Mouse (Mus musculus) lung, embryonic 15.5 days (tissue): Measurements from ENCODE around the gene Wdtc1. TPM values are rescaled to one million over a fixed set of nuclear protein-coding genes. Genes with fewer than 3 reads are reported as not detected.

Source experiments
- ATAC-seq: fragments of 200-750 bp; cut with Nextera tagmentation; 2 replicates; pipeline ENCODE4 v1.8.0; 2017; ENCODE audit warnings: moderate number of reproducible peaks, borderline replicate concordance; ENCODE audit not compliant: low FRiP score, low TSS enrichment; ENCODE audit errors: extremely low read depth
- H3K27ac ChIP-seq: fragments of 300-500 bp; sonication (generic); 2 replicates; pipeline ENCODE4 v1.5.1; 2015; ENCODE audit warnings: moderate library complexity, mild to moderate bottlenecking, inconsistent platforms
- H3K27me3 ChIP-seq: fragments of 300-500 bp; sonication (generic); 2 replicates; pipeline ENCODE4 v1.6.1; 2015; ENCODE audit warnings: inconsistent platforms
- H3K36me3 ChIP-seq: fragments of 300-500 bp; sonication (generic); 2 replicates; pipeline ENCODE4 v1.6.1; 2015; ENCODE audit warnings: inconsistent platforms
- H3K4me1 ChIP-seq: fragments of 300-500 bp; sonication (generic); 2 replicates; pipeline ENCODE4 v1.6.1; 2015; ENCODE audit warnings: inconsistent platforms
- H3K4me2 ChIP-seq: fragments of 300-500 bp; sonication (generic); 2 replicates; pipeline ENCODE4 v1.6.1; 2015; ENCODE audit warnings: inconsistent platforms, mild to moderate bottlenecking, moderate library complexity
- H3K4me3 ChIP-seq: fragments of 300-500 bp; sonication (generic); 2 replicates; pipeline ENCODE4 v1.5.1; 2015; ENCODE audit warnings: mild to moderate bottlenecking, inconsistent platforms
- H3K9ac ChIP-seq: fragments of 300-500 bp; sonication (generic); 2 replicates; pipeline ENCODE4 v1.6.1; 2015; ENCODE audit warnings: inconsistent platforms
- H3K9me3 ChIP-seq: fragments of 300-500 bp; sonication (generic); 2 replicates; pipeline ENCODE4 v1.6.1; 2016; ENCODE audit warnings: inconsistent platforms
- WGBS: fragments of 180-500 bp; shearing (Covaris S2); methylation state at CpG from one replicate; pipeline ENCODE4 v1.1.7; 2015; 5-methylcytosine and 5-hydroxymethylcytosine counted together
- polyA plus RNA-seq: library from polyadenylated mRNA; unstranded; fragments of >200 nt; fragmentation: Nextera tagmentation; extraction: Ambion mirVana; gene quantifications from 2 replicates; pipeline ENCODE4 v1.2.1, GENCODE M21; 2015

Wdtc1 gene
- polyA plus RNA-seq, 1 experiment from 2014 or later = 11.2 TPM

- ATAC-seq = peak; percentile 48; the same call in 1 of the 2 replicates
- WGBS = 66% methylated on average over 2 of the region's 2 CpGs
- Histone ChIP-seq H3K27ac (peak overlapping the region; percentile 80; the same call in 1 of the 2 replicates), H3K27me3 (no peaks in the 10 kb centered on the region), H3K9ac (no peak overlapping the region), H3K9me3 (no peaks in the 10 kb centered on the region), H3K4me3 (no peak overlapping the region), H3K36me3 (0 out of 2 replicates have a peak, but pooled peaks cover 2% of the 10 kb centered on the region), H3K4me1 (peaks cover 49% of the 10 kb centered on the region), H3K4me2 (no peak overlapping the region)
Measured at GRCm38 (mm10) chr4:133390042-133390441, 36.8 kb upstream of the Wdtc1 start.

DNA sequence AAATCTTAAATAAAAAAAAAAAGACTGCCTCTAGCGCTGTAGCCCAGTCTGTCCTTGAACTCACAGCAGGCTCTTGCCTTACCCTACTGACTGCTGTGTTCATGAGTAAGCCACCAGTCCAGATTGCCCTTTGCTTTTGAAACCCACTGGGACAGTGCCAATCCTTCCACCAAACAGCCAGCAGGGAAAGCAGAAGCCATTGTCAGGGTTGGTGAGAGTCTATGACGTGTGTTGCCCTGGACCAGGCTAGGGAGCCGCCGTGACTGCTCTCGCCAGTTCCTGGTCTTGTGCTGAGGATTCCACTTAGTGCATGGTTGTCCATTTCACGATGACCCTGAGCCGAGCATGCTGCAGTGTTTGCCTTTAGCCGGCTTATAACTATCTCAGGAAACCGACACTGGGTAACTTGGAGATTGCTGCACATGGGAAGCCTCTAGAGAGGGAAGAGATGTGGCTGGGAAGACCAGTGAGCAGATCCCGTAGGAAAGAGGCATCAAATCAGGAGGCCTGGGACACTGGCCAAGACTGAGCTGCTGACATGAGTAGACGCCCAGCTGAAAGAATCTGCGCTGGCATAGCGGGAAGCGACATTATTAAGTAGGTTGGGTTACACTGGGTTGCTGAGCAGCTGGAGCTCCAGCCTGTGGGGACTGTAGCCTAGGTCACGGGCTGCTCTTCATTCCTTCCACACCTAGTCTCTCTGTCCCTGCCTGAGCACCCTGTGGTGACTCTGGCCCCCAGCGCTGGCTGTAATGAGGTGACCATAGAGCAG, 35.7 kb upstream of the Wdtc1 start:
- H3K27ac ChIP-seq = peak overlapping the region; percentile 80
- H3K36me3 ChIP-seq = 0 out of 2 replicates have a peak, but pooled peaks cover 6% of the 10 kb centered on the region
- H3K9ac ChIP-seq = no peak overlapping the region
- no peaks in the 10 kb centered on the region for H3K27me3 ChIP-seq
- 65% methylated on average over 16 of the region's 16 CpGs for WGBS
- no peak overlapping the region for H3K4me3 ChIP-seq
- no peaks in the 10 kb centered on the region for H3K9me3 ChIP-seq
- H3K4me2 ChIP-seq = no peak overlapping the region
- peak; percentile 28; the same call in 1 of the 2 replicates for ATAC-seq
- peaks cover 39% of the 10 kb centered on the region for H3K4me1 ChIP-seq

GRCm38 (mm10) chr4:133387053-133387452, 33.8 kb upstream of the Wdtc1 start:
- Histone ChIP-seq H3K9me3 (no peaks in the 10 kb centered on the region), H3K27me3 (no peaks in the 10 kb centered on the region), H3K4me3 (no peak overlapping the region), H3K9ac (no peak overlapping the region), H3K36me3 (0 out of 2 replicates have a peak, but pooled peaks cover 6% of the 10 kb centered on the region), H3K4me1 (peaks cover 34% of the 10 kb centered on the region), H3K27ac (no peak overlapping the region), H3K4me2 (no peak overlapping the region)
- no peak for ATAC-seq

GRCm38 (mm10) chr4:133386061-133386797, 32.9 kb upstream of the Wdtc1 start:
- Histone ChIP-seq H3K4me2 (no peak overlapping the region), H3K27ac (no peak overlapping the region), H3K4me1 (peaks cover 28% of the 10 kb centered on the region), H3K9ac (no peak overlapping the region), H3K9me3 (no peaks in the 10 kb centered on the region), H3K36me3 (0 out of 2 replicates have a peak, but pooled peaks cover 6% of the 10 kb centered on the region), H3K27me3 (no peaks in the 10 kb centered on the region), H3K4me3 (no peak overlapping the region)
- 74% methylated on average over 7 of the region's 7 CpGs for WGBS
- no peak for ATAC-seq

DNA sequence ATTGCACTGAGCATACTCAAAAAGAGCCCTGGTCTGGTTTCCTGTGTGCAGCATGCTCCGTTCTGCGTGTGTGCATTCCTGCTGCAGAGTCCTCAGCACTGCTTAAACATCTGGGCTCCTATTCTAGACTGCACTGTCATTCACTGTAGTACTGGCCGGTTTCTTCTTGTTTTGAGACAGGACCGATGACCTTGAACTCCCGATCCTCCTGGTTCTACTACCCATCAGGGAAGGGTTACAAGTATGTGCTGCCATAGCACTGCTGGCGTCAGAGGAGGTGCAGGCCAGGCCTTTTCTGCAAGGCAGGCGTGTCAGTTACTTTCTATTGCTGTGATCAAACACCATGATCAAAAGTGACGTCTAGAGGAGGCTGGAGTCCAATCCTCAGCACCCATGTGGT, 27.9 kb upstream of the Wdtc1 start:
- Histone ChIP-seq H3K36me3 (0 out of 2 replicates have a peak, but pooled peaks cover 6% of the 10 kb centered on the region), H3K27ac (no peak overlapping the region), H3K9ac (no peak overlapping the region), H3K4me1 (peaks cover 43% of the 10 kb centered on the region), H3K4me3 (no peak overlapping the region), H3K27me3 (no peaks in the 10 kb centered on the region), H3K9me3 (no peaks in the 10 kb centered on the region), H3K4me2 (no peak overlapping the region)
- WGBS = 67% methylated on average over 8 of the region's 8 CpGs
- no peak for ATAC-seq

- 71% methylated on average over 6 of the region's 6 CpGs for WGBS
Measured at GRCm38 (mm10) chr4:133380532-133380931, 27.3 kb upstream of the Wdtc1 start.

DNA sequence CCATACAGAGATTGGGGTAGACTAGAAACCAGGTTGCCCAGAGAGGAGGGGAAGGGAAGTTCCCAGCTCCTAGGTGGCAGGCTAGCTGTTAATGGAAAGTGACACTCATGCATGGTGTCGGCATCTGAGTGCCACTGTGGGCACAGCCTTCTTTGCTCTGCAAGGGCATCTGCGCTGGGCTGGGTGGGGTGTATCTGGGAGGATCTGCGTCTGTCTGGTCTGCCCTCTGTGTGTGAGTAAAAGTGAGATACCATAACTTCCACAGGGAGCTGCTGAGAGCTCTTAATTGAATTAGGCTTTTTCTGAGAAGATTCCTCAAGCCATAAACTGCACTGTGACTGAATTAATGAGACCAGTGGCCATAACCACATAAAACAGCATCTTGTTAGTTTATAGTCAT, 26.6 kb upstream of the Wdtc1 start:
- peaks cover 49% of the 10 kb centered on the region for H3K4me1 ChIP-seq
- no peaks in the 10 kb centered on the region for H3K9me3 ChIP-seq
- H3K27me3 ChIP-seq = no peaks in the 10 kb centered on the region
- no peak overlapping the region for H3K4me2 ChIP-seq
- no peak for ATAC-seq
- H3K9ac ChIP-seq = no peak overlapping the region
- H3K36me3 ChIP-seq = 0 out of 2 replicates have a peak, but pooled peaks cover 2% of the 10 kb centered on the region
- no peak overlapping the region for H3K4me3 ChIP-seq
- peak overlapping the region; percentile 53 for H3K27ac ChIP-seq
- WGBS = 45% methylated on average over 3 of the region's 3 CpGs

More at GRCm38 (mm10) chr4:133380532-133380931, 27.3 kb upstream of the Wdtc1 start:
- no peak overlapping the region for H3K4me3 ChIP-seq
- H3K9me3 ChIP-seq = no peaks in the 10 kb centered on the region
- ATAC-seq = no peak
- H3K4me1 ChIP-seq = peaks cover 48% of the 10 kb centered on the region
- peak overlapping the region; percentile 53; the same call in 1 of the 2 replicates for H3K27ac ChIP-seq
- H3K9ac ChIP-seq = no peak overlapping the region
- H3K4me2 ChIP-seq = no peak overlapping the region
- H3K36me3 ChIP-seq = 0 out of 2 replicates have a peak, but pooled peaks cover 6% of the 10 kb centered on the region
- H3K27me3 ChIP-seq = no peaks in the 10 kb centered on the region

GRCm38 (mm10) chr4:133379046-133379347, 25.7 kb upstream of the Wdtc1 start:
- H3K4me1 ChIP-seq = peaks cover 49% of the 10 kb centered on the region
- peak overlapping the region; percentile 38 for H3K27ac ChIP-seq
- H3K27me3 ChIP-seq = no peaks in the 10 kb centered on the region
- H3K9me3 ChIP-seq = no peaks in the 10 kb centered on the region
- H3K4me3 ChIP-seq = no peak overlapping the region
- H3K36me3 ChIP-seq = no peaks in the 10 kb centered on the region
- H3K4me2 ChIP-seq = no peak overlapping the region
- no peak overlapping the region for H3K9ac ChIP-seq
- peak; percentile 29; the same call in 1 of the 2 replicates for ATAC-seq
- 34% methylated on average over 5 of the region's 5 CpGs for WGBS

DNA sequence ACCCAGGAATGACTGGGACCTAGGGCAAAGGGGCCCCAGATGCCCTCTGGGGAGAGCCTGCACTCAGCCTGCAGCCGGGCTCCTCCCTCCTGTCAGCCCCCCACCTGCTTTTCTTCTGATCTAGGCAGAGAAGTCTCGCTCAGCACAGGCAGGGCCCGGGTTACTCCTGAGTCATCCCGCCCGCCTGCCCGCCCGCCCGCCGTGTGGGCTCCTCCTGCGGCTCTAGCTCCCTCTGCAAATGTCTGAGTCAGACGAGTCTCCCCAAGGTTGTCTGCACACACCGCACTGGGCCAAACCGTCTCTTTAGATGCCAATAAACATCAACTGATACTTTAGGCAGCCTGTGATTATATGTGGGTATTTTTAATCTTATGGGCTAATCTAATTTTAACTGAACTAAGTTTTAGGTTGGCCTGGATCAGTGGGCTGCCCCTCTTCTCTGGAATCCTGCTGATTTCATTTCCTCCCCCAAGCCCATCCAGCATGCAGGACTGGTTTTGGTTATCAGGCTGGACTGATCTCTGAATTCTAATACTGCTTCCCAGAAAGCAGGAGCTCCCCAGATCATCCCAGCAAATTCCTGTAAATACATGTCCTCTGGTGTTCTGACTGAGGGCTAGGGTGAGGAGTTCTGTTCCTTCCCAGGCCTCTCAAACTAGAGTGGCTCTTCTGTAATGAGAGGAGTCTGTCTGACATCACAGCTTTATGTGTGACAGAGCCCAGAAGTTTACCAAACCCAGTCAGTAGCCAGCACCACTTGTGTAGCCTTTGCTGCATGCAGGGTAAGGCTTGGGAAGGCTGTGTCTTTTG, 25.2 kb upstream of the Wdtc1 start:
- Histone ChIP-seq H3K4me2 (no peak overlapping the region), H3K36me3 (no peaks in the 10 kb centered on the region), H3K4me1 (peaks cover 53% of the 10 kb centered on the region), H3K9ac (no peak overlapping the region), H3K4me3 (no peak overlapping the region), H3K27me3 (no peaks in the 10 kb centered on the region), H3K27ac (peak overlapping the region; percentile 38), H3K9me3 (no peaks in the 10 kb centered on the region)
- ATAC-seq = peak; percentile 63
- 20% methylated on average over 13 of the region's 13 CpGs for WGBS

- Histone ChIP-seq H3K27ac (0 out of 2 replicates have a peak overlapping the region, but pooled peaks have one; percentile 25), H3K4me1 (peaks cover 73% of the 10 kb centered on the region), H3K9me3 (no peaks in the 10 kb centered on the region), H3K9ac (no peak overlapping the region), H3K4me2 (no peak overlapping the region), H3K36me3 (no peaks in the 10 kb centered on the region), H3K4me3 (no peak overlapping the region), H3K27me3 (no peaks in the 10 kb centered on the region)
- ATAC-seq = no peak
- 58% methylated on average over 10 of the region's 10 CpGs for WGBS
Measured at GRCm38 (mm10) chr4:133375812-133376577, 22.7 kb upstream of the Wdtc1 start.

DNA sequence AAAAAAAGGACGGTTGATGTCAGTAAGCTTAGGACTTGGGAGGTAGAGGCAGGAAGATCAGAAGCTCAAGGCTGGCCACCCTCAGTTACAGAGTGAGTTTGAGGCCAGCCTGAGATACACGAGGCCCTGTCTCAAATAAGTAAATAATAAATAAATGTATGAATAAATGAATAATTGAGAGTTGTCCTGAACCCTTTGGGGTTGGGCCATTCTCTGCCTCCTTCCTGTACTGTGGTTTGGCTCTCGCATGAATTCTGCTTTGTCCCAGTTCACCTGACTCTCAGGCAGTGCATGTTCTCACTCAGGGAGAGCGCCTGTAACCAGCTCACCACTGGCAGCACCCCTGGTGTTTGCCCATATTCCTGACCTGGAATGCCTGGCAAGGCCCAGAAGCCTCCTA, 20.7 kb upstream of the Wdtc1 start:
- H3K4me1 ChIP-seq = peaks cover 62% of the 10 kb centered on the region
- no peaks in the 10 kb centered on the region for H3K36me3 ChIP-seq

More for the DNA sequence above, 20.7 kb upstream of the Wdtc1 start:
- Histone ChIP-seq H3K9me3 (no peaks in the 10 kb centered on the region), H3K4me2 (no peak overlapping the region), H3K27ac (no peak overlapping the region), H3K27me3 (no peaks in the 10 kb centered on the region), H3K9ac (no peak overlapping the region), H3K4me3 (no peak overlapping the region)
- 77% methylated on average over 4 of the region's 4 CpGs for WGBS
- no peak for ATAC-seq
